Mouse (Mus musculus): Measurements from ENCODE around the gene Cyp2j7.
"Not testable (repeated sequence)": the region's sequence is repeated elsewhere in the genome, so short reads cannot be mapped to it uniquely, and the experiment has no call there.

- not testable (repeated sequence) for TF ChIP-seq CTCF (IDR thresholded peaks at IDR 0.05; ENCODE audit: low read depth, low read length); POLR2A (IDR thresholded peaks at IDR 0.05; ENCODE audit: borderline replicate concordance, low read depth, low read length)
These were observed 48.3 kb downstream of the Cyp2j7 start for GRCm38 (mm10) chr4:96188146-96188545.

All from bone marrow macrophage, adult 2 months (primary cell).